ENCODE assay signal across 10 mouse cellular contexts in the genomic region with DNA sequence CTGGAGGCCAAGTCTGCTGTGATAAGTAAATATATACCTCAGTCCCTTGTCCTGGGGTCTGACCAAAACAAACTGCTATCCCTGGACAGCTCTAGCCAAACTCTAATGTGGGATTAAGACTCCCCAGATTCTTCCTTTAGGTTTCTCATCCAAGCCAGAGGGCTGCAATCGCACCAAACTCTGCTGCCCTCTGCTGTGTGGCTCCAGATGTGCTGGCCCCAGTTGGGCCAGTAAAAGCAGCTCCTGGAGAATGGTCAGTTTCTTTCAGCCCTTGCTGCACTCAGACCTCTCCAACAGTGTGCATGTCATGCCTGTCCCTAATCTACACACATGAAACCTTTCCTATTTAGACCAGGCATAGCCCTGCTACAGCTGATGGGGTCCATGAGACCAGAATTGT. TPM values are rescaled to one million over a fixed set of nuclear protein-coding genes. Genes with fewer than 3 reads are reported as not detected.
A peak's percentile ranks its signal among the peaks of the same experiment; 100 is the strongest.
DNase-seq lines count a peak whose midpoint lies in the region; ATAC-seq and TF ChIP-seq lines count a peak whose summit lies in the region.
"Had no signal": no experiment of that assay in that cellular context is flagged by ENCODE, and none has a peak within 500 bp of the region (broad histone marks: within the 10 kb centered on the region; RNA-seq: fewer than 3 reads in every experiment).

No protein-coding gene starts in this region.

- peak; percentile 65 for TF ChIP-seq CTCF in heart, postnatal 0 days (IDR thresholded peaks at IDR 0.05; ENCODE audit: low read depth)
- peak; percentile 42; the same call in 1 of the 2 replicates for TF ChIP-seq CTCF in brain, embryonic 14.5 days (IDR thresholded peaks at IDR 0.05; ENCODE audit: borderline replicate concordance, extremely low read depth, insufficient read depth, insufficient read length)

- no peak for TF ChIP-seq EP300 in heart, postnatal 0 days (IDR thresholded peaks at IDR 0.05; ENCODE audit: low read depth)

- no peaks in the 10 kb centered on the region for H3K36me3 ChIP-seq in heart, postnatal 0 days (replicated peaks; ENCODE audit: control insufficient read depth, insufficient read depth, low read length)
- no peaks in the 10 kb centered on the region for H3K36me3 ChIP-seq in heart, embryonic 10.5 days
- H3K36me3 ChIP-seq in midbrain, embryonic 14.5 days (ENCODE audit: control insufficient read depth, insufficient read depth, low read length), result no peaks in the 10 kb centered on the region
- H3K36me3 ChIP-seq in midbrain, embryonic 11.5 days (ENCODE audit: control insufficient read depth, insufficient read depth, low read length), result no peaks in the 10 kb centered on the region
- H3K36me3 ChIP-seq: forebrain, embryonic 15.5 days had no signal

- no peak for DNase-seq in heart, postnatal 0 days (ENCODE audit: low spot score)
- DNase-seq in heart, embryonic 10.5 days (ENCODE audit: low spot score), result no peak
- DNase-seq in midbrain, embryonic 14.5 days, result peak; percentile 11
- DNase-seq in midbrain, embryonic 11.5 days (ENCODE audit: low spot score, missing footprints), result no peak
- DNase-seq in brain, embryonic 14.5 days (ENCODE audit: low read depth), result no peak
- no peak for DNase-seq in layer of hippocampus, adult 8-10 months (ENCODE audit: low spot score in 2 of 2)
- DNase-seq: cerebellum, adult 9-10 months had no signal

- 46% methylated on average over 1 of the region's 1 CpGs for WGBS in heart, postnatal 0 days
- WGBS in heart, embryonic 10.5 days, result 17% methylated on average over 1 of the region's 1 CpGs
- WGBS in midbrain, embryonic 14.5 days, result 10% methylated on average over 1 of the region's 1 CpGs
- 25% methylated on average over 1 of the region's 1 CpGs for WGBS in midbrain, embryonic 11.5 days

- H3K27me3 ChIP-seq in heart, postnatal 0 days (ENCODE audit: control insufficient read depth, insufficient read depth, low read length), result no peaks in the 10 kb centered on the region
- H3K27me3 ChIP-seq in heart, embryonic 10.5 days (ENCODE audit: insufficient read depth, poor library complexity, severe bottlenecking), result no peaks in the 10 kb centered on the region; the same call in 1 of the 2 replicates
- H3K27me3 ChIP-seq in midbrain, embryonic 14.5 days (ENCODE audit: control insufficient read depth, insufficient read depth, low read length), result no peaks in the 10 kb centered on the region
- H3K27me3 ChIP-seq in midbrain, embryonic 11.5 days (ENCODE audit: control insufficient read depth, insufficient read depth, low read length), result no peaks in the 10 kb centered on the region
- H3K27me3 ChIP-seq: forebrain, embryonic 15.5 days had no signal

- H3K4me3 ChIP-seq in heart, postnatal 0 days (ENCODE audit: low read depth, low read length), result no peak overlapping the region
- no peak overlapping the region for H3K4me3 ChIP-seq in heart, embryonic 10.5 days
- H3K4me3 ChIP-seq in midbrain, embryonic 14.5 days (replicated peaks; ENCODE audit: low read depth, low read length), result no peak overlapping the region
- no peak overlapping the region for H3K4me3 ChIP-seq in midbrain, embryonic 11.5 days (ENCODE audit: low read depth, low read length)
- H3K4me3 ChIP-seq: forebrain, embryonic 15.5 days had no signal

- H3K4me2 ChIP-seq in heart, postnatal 0 days (ENCODE audit: low read depth, low read length), result no peak overlapping the region
- no peak overlapping the region for H3K4me2 ChIP-seq in midbrain, embryonic 14.5 days (ENCODE audit: low read length)
- H3K4me2 ChIP-seq in midbrain, embryonic 11.5 days, result no peak overlapping the region
- H3K4me2 ChIP-seq: forebrain, embryonic 15.5 days had no signal

- H3K27ac ChIP-seq in heart, postnatal 0 days (ENCODE audit: low read depth), result no peak overlapping the region
- no peak overlapping the region for H3K27ac ChIP-seq in heart, embryonic 10.5 days
- no peak overlapping the region for H3K27ac ChIP-seq in midbrain, embryonic 14.5 days (replicated peaks; ENCODE audit: low read depth, low read length)
- H3K27ac ChIP-seq in midbrain, embryonic 11.5 days (ENCODE audit: low read depth, low read length), result no peak overlapping the region
- H3K27ac ChIP-seq: forebrain, embryonic 15.5 days had no signal

- no peak for TF ChIP-seq POLR2A in brain, embryonic 14.5 days (IDR thresholded peaks at IDR 0.05; ENCODE audit: borderline replicate concordance, extremely low read depth, insufficient read depth, insufficient read length, poor library complexity, severe bottlenecking)

- no peaks in the 10 kb centered on the region for H3K4me1 ChIP-seq in heart, postnatal 0 days (ENCODE audit: control insufficient read depth, insufficient read depth)
- no peaks in the 10 kb centered on the region for H3K4me1 ChIP-seq in heart, embryonic 10.5 days
- H3K4me1 ChIP-seq in midbrain, embryonic 14.5 days (ENCODE audit: control insufficient read depth, insufficient read depth, low read length), result no peaks in the 10 kb centered on the region
- H3K4me1 ChIP-seq in midbrain, embryonic 11.5 days (ENCODE audit: control insufficient read depth, insufficient read depth, low read length), result no peaks in the 10 kb centered on the region
- H3K4me1 ChIP-seq: forebrain, embryonic 15.5 days had no signal

- no peak overlapping the region for H3K9ac ChIP-seq in heart, postnatal 0 days (replicated peaks; ENCODE audit: low read depth, low read length)
- H3K9ac ChIP-seq in midbrain, embryonic 14.5 days (replicated peaks; ENCODE audit: low read length), result no peak overlapping the region
- H3K9ac ChIP-seq in midbrain, embryonic 11.5 days (ENCODE audit: low read length), result no peak overlapping the region
- H3K9ac ChIP-seq: forebrain, embryonic 15.5 days had no signal

- no peak for ATAC-seq in heart, postnatal 0 days (ENCODE audit: insufficient read depth, low read depth)
- no peak for ATAC-seq in midbrain, embryonic 14.5 days (ENCODE audit: low FRiP score, low TSS enrichment)
- ATAC-seq in midbrain, embryonic 11.5 days (ENCODE audit: low FRiP score), result no peak
- ATAC-seq in megakaryocyte-erythroid progenitor cell, adult 5-6 weeks (replicated peaks; ENCODE audit: low FRiP score, low TSS enrichment, poor library complexity, severe bottlenecking), result 0 out of 2 replicates have a peak, but pooled peaks have one; percentile 30
- no peak for ATAC-seq in activated CD4-positive, CD25-positive, alpha-beta regulatory T cell, adult 4 months
- ATAC-seq: forebrain, embryonic 15.5 days had no signal

- no peaks in the 10 kb centered on the region for H3K9me3 ChIP-seq in heart, postnatal 0 days (replicated peaks; ENCODE audit: control insufficient read depth, low read length)
- no peaks in the 10 kb centered on the region for H3K9me3 ChIP-seq in heart, embryonic 10.5 days
- no peaks in the 10 kb centered on the region for H3K9me3 ChIP-seq in midbrain, embryonic 14.5 days (ENCODE audit: control insufficient read depth, low read length)
- H3K9me3 ChIP-seq in midbrain, embryonic 11.5 days (ENCODE audit: control insufficient read depth, low read length), result no peaks in the 10 kb centered on the region
- H3K9me3 ChIP-seq: forebrain, embryonic 15.5 days had no signal

RNA-seq across cellular contexts. Expression of a gene that starts 8.7 kb away (rescaled TPM):
- total RNA-seq in heart, postnatal 0 days (2014; rRNA removed; ENCODE audit: low replicate concordance), result 1.9 TPM in 1 of 2 replicates, not detected in the other
- polyA plus RNA-seq in heart, postnatal 0 days (2015; fragmentation: Nextera tagmentation; extraction: Ambion mirVana), result 0.58 and 0.66 TPM in 2 replicates
- 0.34 and 1.1 TPM in 2 replicates for polyA plus RNA-seq in heart, embryonic 10.5 days (2016; fragmentation: Nextera tagmentation; extraction: Ambion mirVana)
- 0.08 and 0.75 TPM in 2 replicates for polyA plus RNA-seq in midbrain, embryonic 14.5 days (2014; fragmentation: Nextera tagmentation; extraction: Ambion mirVana)
- 2.2 and 2.9 TPM in 2 replicates for polyA plus RNA-seq in midbrain, embryonic 11.5 days (2014; fragmentation: Nextera tagmentation; extraction: Ambion mirVana)
- 0.53 and 0.90 TPM in 2 replicates for polyA plus RNA-seq in brain, embryonic 14.5 days (2012; rRNA removed)
- total RNA-seq in megakaryocyte-erythroid progenitor cell, adult 5-6 weeks (2014; fragmentation: Nextera tagmentation), result 3.6 TPM in 1 of 2 replicates, not detected in the other
- 0.47 TPM in 1 of 2 replicates, not detected in the other for total RNA-seq in megakaryocyte-erythroid progenitor cell, adult 5-6 weeks (2017)
- total RNA-seq in layer of hippocampus, adult 8-10 months (2022), result under 1 TPM in 3 of 4 experiments, not detected in 1; 0.12 to 0.30 (median 0.23) TPM
- polyA plus RNA-seq in activated CD4-positive, CD25-positive, alpha-beta regulatory T cell, adult 4 months (2017; shearing (Covaris generic)), result under 1 TPM in 1 of 2 experiments, not detected in 1; 0.48 TPM

RNA-seq across cellular contexts. Expression of a gene that starts 46.4 kb away (rescaled TPM):
- total RNA-seq in heart, postnatal 0 days (2014; rRNA removed; ENCODE audit: low replicate concordance), result 0.61 and 5.7 TPM in 2 replicates
- polyA plus RNA-seq in heart, postnatal 0 days (2015; fragmentation: Nextera tagmentation; extraction: Ambion mirVana), result 0.52 and 0.67 TPM in 2 replicates
- 0.71 and 1.8 TPM in 2 replicates for polyA plus RNA-seq in heart, embryonic 10.5 days (2016; fragmentation: Nextera tagmentation; extraction: Ambion mirVana)
- polyA plus RNA-seq in midbrain, embryonic 14.5 days (2014; fragmentation: Nextera tagmentation; extraction: Ambion mirVana), result 0.39 and 1.2 TPM in 2 replicates
- polyA plus RNA-seq in midbrain, embryonic 11.5 days (2014; fragmentation: Nextera tagmentation; extraction: Ambion mirVana), result 1.1 and 1.2 TPM in 2 replicates
- polyA plus RNA-seq in brain, embryonic 14.5 days (2012; rRNA removed), result 0.83 and 1.0 TPM in 2 replicates
- total RNA-seq in megakaryocyte-erythroid progenitor cell, adult 5-6 weeks (2014; fragmentation: Nextera tagmentation), result 34.7 and 38.6 TPM in 2 replicates
- total RNA-seq in megakaryocyte-erythroid progenitor cell, adult 5-6 weeks (2017), result 49.8 and 63.2 TPM in 2 replicates
- total RNA-seq in layer of hippocampus, adult 8-10 months (2022), result 1 to 10 TPM; 1.4 to 4.4 (median 2.6) TPM
- polyA plus RNA-seq in activated CD4-positive, CD25-positive, alpha-beta regulatory T cell, adult 4 months (2017; shearing (Covaris generic)), result 100 to 1,000 TPM; 305 to 323 TPM

Comparison
In these comparisons a context has a peak if more than half of its experiments do, and no peak if none do; other contexts are left out.
1. RNA of a gene that starts 46.4 kb away (polyA plus RNA-seq): 305 to 323 TPM in activated CD4-positive, CD25-positive, alpha-beta regulatory T cell, adult 4 months; 0.71 to 1.8 TPM in heart, embryonic 10.5 days, 0.39 to 1.2 TPM in midbrain, embryonic 14.5 days, 1.1 to 1.2 TPM in midbrain, embryonic 11.5 days, 0.83 to 1.0 TPM in brain, embryonic 14.5 days and 0.52 to 0.67 TPM in heart, postnatal 0 days; every median in the first group is over 100 times any median in the second.